Mouse (Mus musculus) adrenal gland (tissue): Measurements from ENCODE around the gene Galnt14.

Experiments used
- intact Hi-C: fragments of 180-260 bp; cut with DNase I; formaldehyde crosslinking; loops from one replicate; pipeline ENCODE4 v1.15.1; 2025

The Galnt14 gene

GRCm38 (mm10) chr17:73574186-73574585, 136.1 kb downstream of the Galnt14 start:
- intact Hi-C loops: loop anchor here (5.0 to 10.0 kb wide), 3 partner anchors 141 to 272 kb away; partner anchors contain the start of gene Galnt14

- intact Hi-C loops: loop anchor here (2.0 to 10.0 kb wide), 4 partner anchors 142 to 308 kb away; partner anchors contain the start of gene Galnt14
These were observed 137.4 kb downstream of the Galnt14 start for GRCm38 (mm10) chr17:73572881-73573280.

- intact Hi-C loops: loop anchor here (2.0 to 10.0 kb wide), 4 partner anchors 142 to 308 kb away; partner anchors contain the start of gene Galnt14
These were observed 137.8 kb downstream of the Galnt14 start for GRCm38 (mm10) chr17:73572440-73572839.

- intact Hi-C loops: loop anchor here (2.0 to 10.0 kb wide), 4 partner anchors 143 to 309 kb away; partner anchors contain the start of gene Galnt14
These were observed 138.3 kb downstream of the Galnt14 start for GRCm38 (mm10) chr17:73571961-73572360.

- intact Hi-C loops: no loop called here
These were observed 142.0 kb downstream of the Galnt14 start for GRCm38 (mm10) chr17:73568204-73568603.

- intact Hi-C loops: no loop called here
These were observed 149.1 kb downstream of the Galnt14 start for GRCm38 (mm10) chr17:73561149-73561548.

GRCm38 (mm10) chr17:73560208-73560784, 150.0 kb downstream of the Galnt14 start:
- intact Hi-C loops: no loop called here

- intact Hi-C loops: no loop called here
These were observed 150.8 kb downstream of the Galnt14 start for GRCm38 (mm10) chr17:73559498-73559897.

GRCm38 (mm10) chr17:73557101-73557500, 153.2 kb downstream of the Galnt14 start:
- intact Hi-C loops: no loop called here

- intact Hi-C loops: no loop called here
These were observed 153.8 kb downstream of the Galnt14 start for GRCm38 (mm10) chr17:73556436-73556835.

GRCm38 (mm10) chr17:73554668-73555067, 155.6 kb downstream of the Galnt14 start:
- intact Hi-C loops: no loop called here

GRCm38 (mm10) chr17:73548783-73549566, 161.3 kb downstream of the Galnt14 start:
- intact Hi-C loops: no loop called here

GRCm38 (mm10) chr17:73548119-73548518, 162.1 kb downstream of the Galnt14 start:
- intact Hi-C loops: no loop called here

GRCm38 (mm10) chr17:73547483-73547882, 162.8 kb downstream of the Galnt14 start:
- intact Hi-C loops: no loop called here

- intact Hi-C loops: no loop called here
These were observed 168.3 kb downstream of the Galnt14 start for GRCm38 (mm10) chr17:73541911-73542310.

GRCm38 (mm10) chr17:73541233-73541570, 169.1 kb downstream of the Galnt14 start:
- intact Hi-C loops: no loop called here

- intact Hi-C loops: no loop called here
These were observed 169.6 kb downstream of the Galnt14 start for GRCm38 (mm10) chr17:73540409-73541232.

- intact Hi-C loops: no loop called here
These were observed 178.4 kb downstream of the Galnt14 start for GRCm38 (mm10) chr17:73531896-73532295.

GRCm38 (mm10) chr17:73522169-73522568, 188.1 kb downstream of the Galnt14 start:
- intact Hi-C loops: no loop called here

GRCm38 (mm10) chr17:73519350-73519749, 190.9 kb downstream of the Galnt14 start:
- intact Hi-C loops: no loop called here

GRCm38 (mm10) chr17:73518359-73518758, 191.9 kb downstream of the Galnt14 start:
- intact Hi-C loops: no loop called here

- intact Hi-C loops: no loop called here
These were observed 194.7 kb downstream of the Galnt14 start for GRCm38 (mm10) chr17:73515506-73515905.
